Mouse (Mus musculus): ENCODE results near the gene Actg1. TPM values are rescaled to one million over a fixed set of nuclear protein-coding genes. Genes with fewer than 3 reads are reported as not detected.

Gene Actg1
- polyA plus RNA-seq, 1 experiment = 1,024 TPM

Other genes starting within 250 kb of the Actg1 start
- gene Tepsin, start 249.8 kb downstream of the Actg1 start, polyA plus RNA-seq (2012; rRNA removed) = 36.5 and 38.5 TPM in 2 replicates
- gene Ndufaf8, start 249.6 kb downstream of the Actg1 start, polyA plus RNA-seq (2012; rRNA removed) = 47.2 and 49.0 TPM in 2 replicates
- 60.0 and 72.0 TPM in 2 replicates for gene Slc38a10, start 197.2 kb downstream of the Actg1 start, polyA plus RNA-seq (2012; rRNA removed)
- gene Bahcc1, start 115.6 kb downstream of the Actg1 start, polyA plus RNA-seq (2012; rRNA removed) = 4.3 and 8.2 TPM in 2 replicates
- gene Fscn2, start 13.0 kb upstream of the Actg1 start, polyA plus RNA-seq (2012; rRNA removed) = 0.25 TPM in 1 of 2 replicates, not detected in the other
- 21.8 and 22.2 TPM in 2 replicates for gene Faap100, start 30.2 kb upstream of the Actg1 start, polyA plus RNA-seq (2012; rRNA removed)
- gene Nploc4, start 89.2 kb upstream of the Actg1 start, polyA plus RNA-seq (2012; rRNA removed) = 40.6 and 41.1 TPM in 2 replicates
- not detected in 2 replicates for gene Tspan10, start 94.1 kb upstream of the Actg1 start, polyA plus RNA-seq (2012; rRNA removed)
- gene Pde6g, start 105.0 kb upstream of the Actg1 start, polyA plus RNA-seq (2012; rRNA removed) = 0.34 and 0.63 TPM in 2 replicates
- gene Oxld1, start 109.5 kb upstream of the Actg1 start, polyA plus RNA-seq (2012; rRNA removed) = 19.8 and 26.8 TPM in 2 replicates
- 21.5 and 31.0 TPM in 2 replicates for gene Ccdc137, start 109.6 kb upstream of the Actg1 start, polyA plus RNA-seq (2012; rRNA removed)
- gene Arl16, start 119.1 kb upstream of the Actg1 start, polyA plus RNA-seq (2012; rRNA removed) = 23.9 and 24.0 TPM in 2 replicates
- gene Mrpl12, start 136.1 kb upstream of the Actg1 start, polyA plus RNA-seq (2012; rRNA removed) = 62.4 and 72.4 TPM in 2 replicates
- 98.9 and 115 TPM in 2 replicates for gene Slc25a10, start 143.3 kb upstream of the Actg1 start, polyA plus RNA-seq (2012; rRNA removed)
- gene Gcgr, start 182.2 kb upstream of the Actg1 start, polyA plus RNA-seq (2012; rRNA removed) = 1.8 and 2.4 TPM in 2 replicates
- gene Mcrip1, start 201.2 kb upstream of the Actg1 start, polyA plus RNA-seq (2012; rRNA removed) = 112 and 117 TPM in 2 replicates
- gene Ppp1r27, start 202.6 kb upstream of the Actg1 start, polyA plus RNA-seq (2012; rRNA removed) = not detected in 2 replicates
- 272 and 354 TPM in 2 replicates for gene P4hb, start 224.7 kb upstream of the Actg1 start, polyA plus RNA-seq (2012; rRNA removed)
- gene Arhgdia, start 233.1 kb upstream of the Actg1 start, polyA plus RNA-seq (2012; rRNA removed) = 399 and 409 TPM in 2 replicates
- 56.2 and 57.6 TPM in 2 replicates for gene Alyref, start 249.8 kb upstream of the Actg1 start, polyA plus RNA-seq (2012; rRNA removed)
- gene Anapc11, start 249.9 kb upstream of the Actg1 start, polyA plus RNA-seq (2012; rRNA removed) = 112 and 116 TPM in 2 replicates

Measured in urinary bladder, adult 2 months (tissue).